Mouse (Mus musculus) hematopoietic stem cell, adult 5-6 weeks (primary cell): Measurements from ENCODE around the gene Mrpl34. TPM values are rescaled to one million over a fixed set of nuclear protein-coding genes. Genes with fewer than 3 reads are reported as not detected.

Source experiments
- ATAC-seq, 2 experiments: fragments of 125-278 bp in 1 of 2; replicated peaks in 1 of 2; 2 replicates each; pipeline ENCODE4 v1.8.0; 2016 to 2017; ENCODE audit warnings: inconsistent platforms in 2 of 2, mild to moderate bottlenecking in 2 of 2, moderate number of reproducible peaks in 2 of 2, low read depth in 1 of 2, moderate TSS enrichment in 1 of 2; ENCODE audit not compliant: low FRiP score in 2 of 2, poor library complexity in 2 of 2, severe bottlenecking in 2 of 2, insufficient read depth in 1 of 2, low TSS enrichment in 1 of 2
- total RNA-seq: library from RNA; stranded (forward); fragments of 172-1452, 232-1000 nt; gene quantifications from 2 replicates; pipeline ENCODE4 v1.2.3, GENCODE M21; 2017

Mrpl34 gene
- total RNA-seq, 1 experiment from 2014 or later = 35.8 TPM

GRCm38 (mm10) chr8:71483932-71484331 is 19.2 kb downstream of the Mrpl34 start:
- no peak for ATAC-seq

GRCm38 (mm10) chr8:71484736-71485135 is 20.0 kb downstream of the Mrpl34 start:
- no peak for ATAC-seq

DNA sequence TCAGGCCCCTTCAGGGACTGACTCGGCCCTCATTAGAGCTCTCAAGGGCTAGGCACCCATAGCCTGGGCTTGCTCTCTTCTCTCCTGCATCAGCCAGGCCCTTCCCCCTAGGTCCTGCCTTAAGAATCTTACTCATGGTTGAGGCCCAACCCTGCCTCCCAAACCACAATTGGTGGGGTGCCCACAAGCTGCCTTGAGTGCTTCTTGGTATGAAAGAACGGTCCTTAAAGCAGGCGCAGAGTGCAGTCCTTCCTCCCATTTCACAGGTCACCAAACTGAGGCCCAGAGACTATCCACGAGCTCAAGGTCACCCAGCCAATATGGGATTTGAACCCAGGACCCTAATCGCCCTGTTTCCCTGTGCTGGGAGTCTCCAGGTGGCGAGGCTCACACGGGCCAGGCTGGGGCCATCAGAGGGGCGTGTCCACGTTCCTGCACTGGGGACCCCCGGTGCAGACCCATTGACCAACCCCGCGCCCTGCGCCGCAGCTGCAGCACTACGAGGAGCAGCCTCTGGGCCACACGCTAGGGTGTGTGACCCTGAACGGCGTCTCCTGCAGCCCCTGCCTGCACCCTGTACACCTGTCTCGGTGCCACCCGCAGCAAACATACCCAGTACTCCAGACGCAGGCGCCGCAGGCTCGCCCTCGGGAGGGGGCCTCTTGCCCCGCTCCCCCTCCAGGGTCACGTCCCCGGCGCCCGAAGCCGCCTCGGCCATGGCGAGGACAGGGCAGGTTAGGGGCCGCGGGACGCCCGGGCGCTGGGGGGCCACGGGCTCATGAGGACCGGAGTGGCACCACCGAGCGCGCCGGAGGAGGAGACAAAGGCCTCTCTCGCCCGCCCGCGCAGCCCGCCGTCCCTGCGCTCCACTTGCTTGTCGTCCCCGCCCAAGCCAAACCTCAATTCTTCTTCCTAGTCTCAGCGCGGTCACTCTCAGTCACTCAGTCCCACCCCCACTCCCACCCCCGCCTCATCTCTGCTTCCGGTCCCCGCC is 20.7 kb downstream of the Mrpl34 start, which contains the start of gene Ano8:
Gene Ano8, minus strand, starts transcription at position 822 of the 994 bp plus-strand sequence.
- peak; percentile 46 to 58; a peak in 3 of 4 replicates for ATAC-seq

DNA sequence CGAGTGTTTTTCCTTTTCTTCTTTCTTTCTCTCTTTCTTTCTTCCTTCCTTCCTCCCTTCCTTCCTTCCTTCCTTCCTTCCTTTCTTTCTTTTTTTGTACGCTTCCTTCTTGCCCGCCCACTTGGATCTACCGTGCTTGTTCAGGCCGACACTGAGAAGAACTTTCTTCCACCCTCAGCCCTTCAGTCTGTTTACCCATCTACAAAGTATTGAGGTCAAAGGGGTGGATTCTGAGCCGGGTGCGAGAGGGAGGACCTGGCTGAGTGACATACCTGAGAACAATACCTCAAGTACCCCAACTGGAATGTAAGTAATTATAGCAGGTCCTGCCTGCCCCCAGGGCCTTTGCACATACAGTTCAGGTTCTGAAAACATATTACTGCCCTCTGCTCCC is 21.4 kb downstream of the Mrpl34 start:
- no peak for ATAC-seq

- ATAC-seq = peak in 1 of 2 experiments; percentile 46; a peak in 2 of 4 replicates
Observed at GRCm38 (mm10) chr8:71487691-71488445, 23.1 kb downstream of the Mrpl34 start, which contains the start of gene Gtpbp3. Gene Gtpbp3, plus strand, starts transcription at chr8:71488103.

DNA sequence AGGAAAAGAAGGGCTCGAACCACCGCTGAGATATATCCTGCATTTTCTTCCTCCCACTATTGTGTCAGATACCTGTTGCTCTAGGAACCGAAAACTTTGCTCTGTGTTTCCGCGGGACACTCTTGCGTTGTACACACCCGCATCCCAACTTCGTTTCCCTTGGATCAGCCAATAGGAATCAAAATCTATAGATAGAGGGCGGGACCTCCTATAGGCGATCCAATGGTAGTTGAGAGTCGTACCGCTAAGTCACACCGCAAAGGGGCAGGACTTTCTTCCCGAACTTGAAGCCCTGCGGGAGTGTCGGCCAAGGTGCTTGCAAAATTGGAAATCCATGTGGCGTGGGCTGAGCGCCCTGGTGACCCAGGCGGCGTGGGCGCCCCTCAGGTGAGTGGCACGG is 23.7 kb downstream of the Mrpl34 start:
- peak; percentile 82 to 83 for ATAC-seq

- ATAC-seq = peak; percentile 79 to 82; a peak in 3 of 4 replicates
Observed at GRCm38 (mm10) chr8:71495039-71495438, 30.3 kb downstream of the Mrpl34 start.

DNA sequence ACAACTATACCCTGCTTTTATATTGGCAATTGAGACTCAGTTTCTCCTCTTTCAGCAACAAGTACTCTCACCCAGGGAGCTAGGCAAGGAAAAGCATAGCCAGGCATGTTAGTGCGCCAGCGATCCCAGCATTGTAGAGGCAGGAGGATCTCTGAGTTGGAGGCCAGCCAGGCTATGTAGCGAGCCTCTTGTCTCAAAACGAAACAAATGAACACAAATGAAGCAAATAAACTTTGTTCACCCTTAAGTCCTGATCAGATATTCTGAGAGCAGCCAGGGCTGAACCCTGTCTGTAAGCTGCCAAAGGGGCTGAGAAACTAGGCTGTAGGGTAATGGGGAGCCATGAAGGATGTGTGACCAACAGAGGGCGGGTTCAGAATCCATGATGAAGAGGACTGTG is 31.1 kb downstream of the Mrpl34 start:
- ATAC-seq = no peak

DNA sequence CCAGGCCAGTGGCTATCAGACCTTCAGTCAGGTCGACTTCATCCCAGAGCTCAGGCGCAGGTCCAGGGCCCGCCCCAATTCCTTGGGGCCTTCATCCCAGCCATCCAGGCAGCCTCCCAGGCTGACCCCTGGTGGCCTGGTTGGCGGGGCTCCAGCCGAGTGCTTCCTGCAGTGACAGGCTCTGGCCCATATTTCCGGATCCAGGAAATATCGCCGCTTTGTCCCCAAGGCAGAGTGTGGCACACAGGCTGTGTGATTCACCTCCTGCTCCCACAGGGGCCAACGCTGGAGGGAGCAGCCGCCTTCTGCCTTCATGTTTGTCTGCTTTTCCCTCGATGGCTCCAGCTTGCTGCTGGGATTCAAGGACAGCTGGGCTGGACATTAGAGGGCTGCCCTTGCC is 31.7 kb downstream of the Mrpl34 start:
- ATAC-seq = no peak

DNA sequence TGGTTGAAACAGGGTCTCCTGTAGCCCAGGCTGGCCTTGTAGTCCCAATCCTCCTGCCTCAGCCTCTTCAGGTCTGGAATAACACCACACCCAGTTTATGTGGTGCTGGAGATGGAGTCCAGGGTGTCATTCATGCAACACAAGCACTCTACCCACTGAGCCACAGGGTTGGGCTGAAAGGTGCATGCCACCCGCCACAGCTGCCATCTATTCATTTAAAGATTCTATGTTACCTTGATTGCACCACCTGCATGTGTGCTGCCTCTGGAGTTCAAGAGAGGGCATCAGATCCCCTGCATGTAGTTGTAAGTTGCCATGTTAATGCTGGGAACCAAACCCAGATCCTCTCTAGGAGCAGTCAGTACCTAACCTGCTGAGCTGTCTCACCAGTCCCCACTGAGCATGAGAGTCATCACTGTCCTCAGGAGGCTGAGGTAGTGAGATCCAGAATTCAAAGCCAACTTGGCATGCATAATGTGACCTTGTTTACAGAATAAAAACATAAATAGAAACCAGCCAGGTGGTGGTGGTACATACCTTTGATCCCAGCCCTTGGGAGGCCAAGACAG is 32.4 kb downstream of the Mrpl34 start:
- ATAC-seq = no peak

DNA sequence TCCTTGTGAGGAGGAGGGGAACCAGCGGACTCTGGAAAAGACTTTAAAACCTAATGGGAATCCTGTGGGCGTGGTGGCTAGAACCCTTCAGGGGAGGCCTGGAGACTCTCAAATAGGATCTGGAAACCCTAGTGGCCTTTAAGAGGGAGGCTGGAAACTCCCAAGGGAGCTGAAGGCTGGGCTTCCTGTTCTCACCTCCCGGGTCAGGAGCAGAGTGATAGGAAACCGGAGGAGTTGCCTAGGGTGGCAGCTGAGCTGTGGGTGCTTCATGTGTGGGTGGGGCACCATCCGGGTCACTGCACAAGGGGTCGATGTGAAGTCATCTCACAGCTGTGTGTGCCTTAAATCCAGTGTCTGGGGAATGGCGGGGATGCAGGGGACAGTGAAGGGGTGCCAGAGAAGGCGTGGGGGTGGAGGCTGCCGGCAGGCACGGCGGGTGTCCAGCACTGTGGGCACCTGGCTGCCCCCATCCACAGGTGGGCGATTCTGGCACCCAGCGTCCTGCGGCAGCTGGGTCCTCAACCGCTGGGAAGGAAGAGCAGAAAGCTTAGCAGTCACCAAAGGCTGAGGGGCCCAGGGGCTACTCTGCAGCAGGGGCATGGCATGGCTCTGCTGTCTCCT is 33.2 kb downstream of the Mrpl34 start:
- no peak for ATAC-seq

DNA sequence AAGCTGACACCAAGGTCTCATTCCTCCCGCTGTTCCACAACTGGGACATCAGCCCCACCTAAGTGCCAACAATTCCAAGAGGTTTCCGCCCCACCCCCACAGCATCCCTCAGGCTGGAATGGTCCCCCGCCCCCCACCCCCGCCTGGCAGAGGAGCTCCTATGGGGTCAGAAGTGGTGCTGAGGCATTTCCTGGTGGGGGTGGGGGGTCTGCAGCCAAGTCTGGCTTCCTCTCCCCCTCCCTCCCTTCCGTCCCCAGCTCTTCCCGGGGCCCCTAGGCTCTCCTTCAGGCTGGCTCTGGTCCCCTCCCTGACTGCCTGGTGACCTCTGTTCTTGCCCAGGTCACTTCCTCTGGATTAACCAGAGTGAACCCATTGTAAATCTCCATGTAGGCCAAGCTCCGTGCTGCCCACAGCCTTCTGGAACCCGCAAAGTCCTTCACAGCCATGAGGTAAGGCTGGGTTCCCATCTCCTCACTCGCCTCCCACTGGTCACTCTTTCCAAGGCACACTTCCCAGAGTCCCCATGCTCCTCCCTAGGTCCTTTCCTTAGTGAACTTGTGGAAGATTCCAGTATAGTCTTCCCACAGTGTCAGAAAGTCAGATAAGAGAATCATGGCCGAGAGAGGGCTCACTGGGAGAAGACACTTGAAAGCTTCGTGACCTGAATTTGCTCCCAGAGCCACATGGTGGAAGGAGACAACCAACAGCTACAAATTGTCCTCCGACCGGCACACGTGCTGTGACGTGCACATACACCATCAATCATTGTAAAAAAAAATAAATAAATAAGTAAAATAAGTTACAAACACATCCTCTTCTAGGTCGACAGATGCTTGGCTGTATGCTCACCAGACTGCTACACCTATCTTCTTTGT is 34.3 kb downstream of the Mrpl34 start:
- ATAC-seq = no peak

DNA sequence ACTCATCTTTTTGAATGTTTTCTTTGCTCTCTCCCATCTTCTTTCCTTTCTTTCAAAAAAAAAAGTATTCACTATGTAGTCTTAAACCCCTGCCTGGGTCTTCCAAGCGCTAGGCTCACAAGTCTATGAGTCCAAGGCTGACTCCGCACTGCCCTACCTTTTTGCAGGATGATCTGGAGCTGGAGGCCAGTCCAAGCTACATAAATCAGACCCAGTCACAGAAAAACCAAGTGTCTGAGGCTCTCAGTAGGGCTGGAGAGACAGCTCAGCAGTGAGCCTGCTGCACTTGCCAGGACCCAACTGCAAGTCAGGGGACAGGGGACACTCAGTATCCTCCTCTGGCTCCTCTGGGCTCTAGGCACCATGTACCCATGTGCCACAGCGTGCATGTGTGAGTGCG is 39.6 kb downstream of the Mrpl34 start:
- no peak for ATAC-seq

- ATAC-seq = no peak
Observed at GRCm38 (mm10) chr8:71505326-71505725, 40.6 kb downstream of the Mrpl34 start.

DNA sequence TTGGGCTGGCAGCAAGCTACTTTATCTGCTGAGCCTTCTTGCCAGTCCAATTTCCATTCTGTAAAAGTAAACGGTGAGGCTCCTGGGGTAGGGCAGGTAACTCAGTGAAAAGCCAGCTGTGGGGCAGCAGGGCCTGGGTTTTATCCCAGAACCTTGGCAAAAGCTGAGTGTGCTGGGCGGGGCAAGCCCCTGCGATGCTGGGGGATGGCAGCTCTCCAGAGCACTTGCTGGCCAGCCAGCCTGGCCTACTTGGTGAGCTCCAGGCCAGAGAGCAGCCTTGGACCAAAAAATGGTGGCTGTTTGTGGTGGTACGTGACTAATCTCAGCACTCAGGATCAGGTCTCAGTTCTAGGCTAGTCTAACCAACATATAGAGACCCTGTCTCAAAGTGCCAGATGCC is 41.2 kb downstream of the Mrpl34 start:
- no peak for ATAC-seq

GRCm38 (mm10) chr8:71507589-71508104 is 42.9 kb downstream of the Mrpl34 start:
- 0 out of 4 replicates have a peak, but pooled peaks of 1 of the 2 experiments have one; percentile 12 for ATAC-seq
